Mouse (Mus musculus) heart, postnatal 0 days (tissue): ENCODE data around the gene Inka1.

Source experiments
- CTCF ChIP-seq: IDR thresholded peaks from 2 replicates; pipeline ENCODE4 v1.5.1; 2016; ENCODE audit warnings: antibody characterized with exemption, control low read depth, low read depth
- EP300 ChIP-seq: IDR thresholded peaks from 2 replicates; pipeline ENCODE4 v1.6.1; 2016; ENCODE audit warnings: antibody characterized with exemption, low read depth

DNA sequence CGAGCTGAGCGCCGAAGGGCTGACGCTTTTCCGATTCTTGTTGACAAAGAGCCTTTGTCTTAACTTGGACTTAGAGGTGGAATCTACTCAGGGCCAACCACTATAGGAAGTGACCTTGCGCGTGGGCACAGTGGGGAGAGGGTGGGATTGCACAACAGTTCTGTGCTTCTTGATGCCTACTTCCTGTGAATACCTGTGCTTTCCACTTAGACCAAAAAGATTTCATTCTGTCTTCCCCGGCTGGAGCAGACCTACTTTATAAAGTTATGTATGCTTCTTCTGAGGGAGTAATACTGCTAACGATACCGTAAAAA is 35.8 kb downstream of the Inka1 start, which contains the start of gene Traip:
- TF ChIP-seq CTCF = no peak
- TF ChIP-seq EP300 = no peak
